8 mouse cellular contexts compared by ENCODE assay signal in the genomic region with DNA sequence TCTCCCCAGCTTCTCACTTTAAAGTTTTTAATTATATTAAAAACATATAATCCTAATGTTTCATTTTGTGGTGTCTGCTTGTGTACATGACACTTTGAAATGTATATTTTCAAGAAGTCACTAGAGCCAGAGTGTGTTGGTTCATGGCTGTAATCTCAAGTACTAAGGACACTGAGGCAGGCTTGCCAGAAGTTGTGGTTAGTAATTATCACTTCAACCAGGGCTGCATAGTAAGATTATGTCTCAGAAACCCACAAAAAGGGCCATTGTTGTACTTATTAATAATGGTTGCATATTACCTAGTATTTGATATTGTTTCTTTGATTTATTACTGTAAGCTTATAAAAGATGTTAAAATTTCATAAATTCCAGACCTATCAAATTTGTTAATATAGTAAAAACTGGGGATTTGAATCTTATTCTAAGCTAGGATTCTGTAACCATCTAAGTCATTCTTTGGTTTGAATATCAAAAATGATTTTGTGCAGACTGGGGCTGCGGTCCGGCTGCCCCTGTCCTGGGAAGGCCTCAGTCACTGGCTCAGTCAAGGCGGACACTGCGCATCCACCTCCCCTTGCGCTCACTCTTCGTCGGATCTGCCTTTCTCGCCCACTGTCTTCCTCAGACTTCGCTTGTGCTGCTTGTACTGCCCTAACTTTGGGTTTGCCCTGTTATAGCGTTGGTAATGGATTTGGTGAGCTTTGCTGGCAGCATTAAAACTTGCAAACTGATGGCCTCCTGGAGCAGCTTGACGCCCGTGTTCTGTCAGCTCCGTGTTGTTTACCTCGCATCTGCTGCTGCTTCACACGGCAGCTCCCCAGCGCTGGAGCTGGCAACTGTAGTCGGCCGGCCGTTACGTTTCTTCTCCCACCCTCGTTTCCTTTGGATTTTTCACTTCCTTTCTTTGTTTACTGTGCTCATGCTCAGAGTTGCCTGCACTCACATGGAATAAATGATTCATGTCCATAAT. TPM values are rescaled to one million over a fixed set of nuclear protein-coding genes. Genes with fewer than 3 reads are reported as not detected.
DNase-seq lines count a peak whose midpoint lies in the region; ATAC-seq lines count a peak whose summit lies in the region.

No protein-coding gene starts in this region.

- no peaks in the 10 kb centered on the region for H3K9me3 ChIP-seq in heart, embryonic 13.5 days
- H3K9me3 ChIP-seq in embryonic facial prominence, embryonic 14.5 days (ENCODE audit: control insufficient read depth, low read length), result no peaks in the 10 kb centered on the region
- no peaks in the 10 kb centered on the region for H3K9me3 ChIP-seq in forebrain, embryonic 15.5 days

- ATAC-seq in heart, embryonic 13.5 days (ENCODE audit: extremely low read depth, insufficient number of reproducible peaks, low FRiP score, low TSS enrichment), result no peak
- ATAC-seq in embryonic facial prominence, embryonic 14.5 days (ENCODE audit: low read depth), result no peak
- no peak for ATAC-seq in forebrain, embryonic 15.5 days (replicated peaks)

- peaks cover 5% of the 10 kb centered on the region; the same call in 1 of the 2 replicates for H3K36me3 ChIP-seq in heart, embryonic 13.5 days
- no peaks in the 10 kb centered on the region; the same call in 1 of the 2 replicates for H3K36me3 ChIP-seq in embryonic facial prominence, embryonic 14.5 days (ENCODE audit: control insufficient read depth, insufficient read depth, low read length)
- no peaks in the 10 kb centered on the region for H3K36me3 ChIP-seq in forebrain, embryonic 15.5 days

- 56% methylated on average over 21 of the region's 21 CpGs for WGBS in heart, embryonic 13.5 days
- WGBS in embryonic facial prominence, embryonic 14.5 days, result 70% methylated on average over 21 of the region's 21 CpGs
- WGBS in forebrain, embryonic 15.5 days, result 65% methylated on average over 21 of the region's 21 CpGs

- peaks cover 21% of the 10 kb centered on the region for H3K4me1 ChIP-seq in heart, embryonic 13.5 days
- no peaks in the 10 kb centered on the region for H3K4me1 ChIP-seq in embryonic facial prominence, embryonic 14.5 days (ENCODE audit: control insufficient read depth, insufficient read depth, low read length)
- H3K4me1 ChIP-seq in forebrain, embryonic 15.5 days, result peaks cover 10% of the 10 kb centered on the region

- 0 out of 2 replicates have a peak overlapping the region, but pooled peaks have one; percentile 2 for H3K27ac ChIP-seq in heart, embryonic 13.5 days (replicated peaks)
- H3K27ac ChIP-seq in embryonic facial prominence, embryonic 14.5 days (replicated peaks; ENCODE audit: low read depth, low read length), result 0 out of 2 replicates have a peak overlapping the region, but pooled peaks have one; percentile 10
- H3K27ac ChIP-seq in forebrain, embryonic 15.5 days (replicated peaks), result no peak overlapping the region

- H3K4me3 ChIP-seq in heart, embryonic 13.5 days, result no peak overlapping the region
- H3K4me3 ChIP-seq in embryonic facial prominence, embryonic 14.5 days (ENCODE audit: low read depth, low read length), result no peak overlapping the region
- no peak overlapping the region for H3K4me3 ChIP-seq in forebrain, embryonic 15.5 days

- H3K4me2 ChIP-seq in heart, embryonic 13.5 days, result peak overlapping the region; percentile 46
- no peak overlapping the region for H3K4me2 ChIP-seq in embryonic facial prominence, embryonic 14.5 days (ENCODE audit: low read depth, low read length)
- no peak overlapping the region for H3K4me2 ChIP-seq in forebrain, embryonic 15.5 days (replicated peaks)

- DNase-seq in heart, postnatal 4 days, result no peak
- DNase-seq in embryonic facial prominence, embryonic 14.5 days (ENCODE audit: low spot score), result no peak
- peak; percentile 52 for DNase-seq in kidney, postnatal 10 days
- peak; percentile 31 to 59 for DNase-seq in lung, postnatal 4 days
- no peak for DNase-seq in frontal cortex, postnatal 25 days (ENCODE audit: low spot score in 2 of 2)
- no peak for DNase-seq in layer of hippocampus, adult 9-11 months

- no peaks in the 10 kb centered on the region for H3K27me3 ChIP-seq in heart, embryonic 13.5 days (replicated peaks)
- H3K27me3 ChIP-seq in embryonic facial prominence, embryonic 14.5 days (replicated peaks; ENCODE audit: control insufficient read depth, insufficient read depth, low read length), result no peaks in the 10 kb centered on the region
- H3K27me3 ChIP-seq in forebrain, embryonic 15.5 days, result no peaks in the 10 kb centered on the region

- H3K9ac ChIP-seq in heart, embryonic 13.5 days, result peak overlapping the region; percentile 5; the same call in 1 of the 2 replicates
- 0 out of 2 replicates have a peak overlapping the region, but pooled peaks have one; percentile 46 for H3K9ac ChIP-seq in embryonic facial prominence, embryonic 14.5 days (ENCODE audit: low read depth, low read length)
- H3K9ac ChIP-seq in forebrain, embryonic 15.5 days (replicated peaks), result no peak overlapping the region

RNA-seq across cellular contexts. Expression of gene Nars2, which starts 20.0 kb away (rescaled TPM):
- polyA plus RNA-seq in heart, embryonic 13.5 days (2015; fragmentation: Nextera tagmentation; extraction: Ambion mirVana), result 16.6 and 17.1 TPM in 2 replicates
- 10 to 100 TPM; 15.3 to 16.5 TPM for total RNA-seq in heart, postnatal 4 days (2021)
- 19.2 and 25.3 TPM in 2 replicates for polyA plus RNA-seq in embryonic facial prominence, embryonic 14.5 days (2014; fragmentation: Nextera tagmentation; extraction: Ambion mirVana)
- polyA plus RNA-seq in forebrain, embryonic 15.5 days (2015; fragmentation: Nextera tagmentation; extraction: Ambion mirVana), result 23.5 and 24.1 TPM in 2 replicates

Comparison
In these comparisons a context has a peak if more than half of its experiments do, and no peak if none do; other contexts are left out.
1. DNase-seq: peak in kidney, postnatal 10 days (single experiment) and lung, postnatal 4 days (2 of 2); none in heart, postnatal 4 days (single experiment), embryonic facial prominence, embryonic 14.5 days (single experiment), frontal cortex, postnatal 25 days (0 of 2) and layer of hippocampus, adult 9-11 months (single experiment).